Mouse (Mus musculus) layer of hippocampus, postnatal 14 days (tissue): Measurements from ENCODE around the gene Gm20838. TPM values are rescaled to one million over a fixed set of nuclear protein-coding genes. Genes with fewer than 3 reads are reported as not detected.
"Not testable (repeated sequence)": the region's sequence is repeated elsewhere in the genome, so short reads cannot be mapped to it uniquely, and the experiment has no call there.

Experiments used
- DNase-seq, 2 experiments: peaks; one replicate each; pipeline ENCODE4 v3.0.0; 2021 to 2022; ENCODE audit warnings: low spot score in 2 of 2, mixed read lengths in 1 of 2
- long read RNA-seq, 2 experiments: library from polyadenylated mRNA; stranded (forward); transcript quantifications; one replicate each; pipeline ENCODE4 v2.0.0; 2021
- total RNA-seq, 2 experiments: library from RNA; stranded (reverse); gene quantifications; 2 replicates each; pipeline ENCODE4 v1.2.3; 2021

The Gm20838 gene
- total RNA-seq, result not detected
- long read RNA-seq, experiment 1, result 0 reads
- long read RNA-seq, experiment 2, result 0 reads

GRCm38 (mm10) chrY:33543064-33543463 is at the start of gene Gm20838:
TSS of gene Gm20838 (minus strand) at chrY:33543164.
- DNase-seq, result not testable (repeated sequence)
